Mouse (Mus musculus): ENCODE data around the gene Gm17124.
"Not testable (repeated sequence)": the region's sequence is repeated elsewhere in the genome, so short reads cannot be mapped to it uniquely, and the experiment has no call there.

Gm17124 gene

DNA sequence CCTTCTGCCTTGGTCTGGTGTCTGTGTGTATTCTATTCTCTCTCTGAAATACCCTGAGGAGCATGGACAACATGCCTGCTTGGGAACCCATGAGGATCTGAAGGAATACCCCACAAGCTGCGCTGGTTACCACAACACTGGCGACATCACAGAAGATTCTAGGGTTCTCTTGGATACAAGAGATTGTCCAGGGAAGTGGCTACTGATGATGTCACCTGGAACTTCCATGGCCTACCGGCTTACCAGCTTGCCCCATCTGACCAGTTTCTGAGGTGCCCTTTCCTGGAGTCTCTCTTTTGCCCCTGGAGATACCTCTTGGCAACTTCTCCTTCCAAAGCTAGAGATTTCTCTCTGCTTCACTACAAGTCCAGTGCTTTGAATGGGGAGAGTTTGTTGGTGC lies at the start of gene Gm17124:
Gm17124 (minus strand) TSS at position 101 of the 400 bp plus-strand sequence.
- DNase-seq (ENCODE audit: low spot score), result not testable (repeated sequence)

DNA sequence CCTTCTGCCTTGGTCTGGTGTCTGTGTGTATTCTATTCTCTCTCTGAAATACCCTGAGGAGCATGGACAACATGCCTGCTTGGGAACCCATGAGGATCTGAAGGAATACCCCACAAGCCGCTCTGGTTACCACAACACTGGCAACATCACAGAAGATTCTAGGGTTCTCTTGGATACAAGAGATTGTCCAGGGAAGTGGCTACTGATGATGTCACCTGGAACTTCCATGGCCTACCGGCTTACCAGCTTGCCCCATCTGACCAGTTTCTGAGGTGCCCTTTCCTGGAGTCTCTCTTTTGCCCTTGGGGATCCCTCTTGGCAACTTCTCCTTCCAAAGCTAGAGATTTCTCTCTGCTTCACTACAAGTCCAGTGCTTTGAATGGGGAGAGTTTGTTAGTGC lies 42.1 kb upstream of the Gm17124 start, which contains the start of gene Gm3633:
Gm3633 (minus strand) TSS at position 101 of the 400 bp plus-strand sequence.
- DNase-seq (ENCODE audit: low spot score), result not testable (repeated sequence)

Measured in lung, postnatal 25 days (tissue).